Mouse (Mus musculus) neural tube, embryonic 12.5 days (tissue): ENCODE measurements at regions not wholly inside any gene's neighbourhood (a gene's known extent, or its start where the extent isn't known, plus 50 kb on each side); places are given as distances from the start of the nearest gene placed in this dataset.

ENCODE experiments used
- ATAC-seq: fragments of 200-750 bp; cut with Nextera tagmentation; 2 replicates; pipeline ENCODE4 v1.8.0; 2017; ENCODE audit warnings: low read depth, mild to moderate bottlenecking, moderate TSS enrichment, moderate library complexity; ENCODE audit not compliant: low FRiP score
- H3K27ac ChIP-seq: fragments of 300-500 bp; sonication (generic); 2 replicates; pipeline ENCODE4 v1.5.1; 2016
- H3K27me3 ChIP-seq: fragments of 300-500 bp; sonication (generic); replicated peaks from 2 replicates; pipeline ENCODE4 v1.6.1; 2016; ENCODE audit warnings: mild to moderate bottlenecking
- H3K36me3 ChIP-seq: fragments of 300-500 bp; sonication (generic); 2 replicates; pipeline ENCODE4 v1.6.1; 2016; ENCODE audit warnings: mild to moderate bottlenecking
- H3K4me1 ChIP-seq: fragments of 300-500 bp; sonication (generic); 2 replicates; pipeline ENCODE4 v1.6.1; 2016
- H3K4me2 ChIP-seq: fragments of 300-500 bp; sonication (generic); replicated peaks from 2 replicates; pipeline ENCODE4 v1.6.1; 2016; ENCODE audit warnings: mild to moderate bottlenecking
- H3K4me3 ChIP-seq: fragments of 300-500 bp; sonication (generic); 2 replicates; pipeline ENCODE4 v1.5.1; 2016
- H3K9ac ChIP-seq: fragments of 300-500 bp; sonication (generic); 2 replicates; pipeline ENCODE4 v1.6.1; 2016; ENCODE audit warnings: mild to moderate bottlenecking
- H3K9me3 ChIP-seq: fragments of 300-500 bp; sonication (generic); 2 replicates; pipeline ENCODE4 v1.6.1; 2016; ENCODE audit warnings: mild to moderate bottlenecking
- WGBS: fragments of 180-500 bp; shearing (Covaris S2); methylation state at CpG from one replicate; pipeline ENCODE4 v1.1.7; 2016; 5-methylcytosine and 5-hydroxymethylcytosine counted together

- Histone ChIP-seq H3K4me3 (peak overlapping the region; percentile 24), H3K27me3 (no peaks in the 10 kb centered on the region), H3K9me3 (no peaks in the 10 kb centered on the region), H3K4me2 (peak overlapping the region; percentile 67), H3K4me1 (peaks cover 5% of the 10 kb centered on the region; the same call in 1 of the 2 replicates), H3K27ac (no peak overlapping the region), H3K9ac (no peak overlapping the region), H3K36me3 (no peaks in the 10 kb centered on the region)
- 3% methylated on average over 19 of the region's 19 CpGs for WGBS
- ATAC-seq, result 0 out of 2 replicates have a peak, but pooled peaks have one; percentile 37
Observed at GRCm38 (mm10) chr2:57616525-57617225, 379.2 kb downstream of the Gpd2 start.

GRCm38 (mm10) chr2:57617258-57617657 lies 379.8 kb downstream of the Gpd2 start:
- H3K4me3 ChIP-seq, result no peak overlapping the region
- no peak for ATAC-seq
- no peak overlapping the region for H3K9ac ChIP-seq

DNA sequence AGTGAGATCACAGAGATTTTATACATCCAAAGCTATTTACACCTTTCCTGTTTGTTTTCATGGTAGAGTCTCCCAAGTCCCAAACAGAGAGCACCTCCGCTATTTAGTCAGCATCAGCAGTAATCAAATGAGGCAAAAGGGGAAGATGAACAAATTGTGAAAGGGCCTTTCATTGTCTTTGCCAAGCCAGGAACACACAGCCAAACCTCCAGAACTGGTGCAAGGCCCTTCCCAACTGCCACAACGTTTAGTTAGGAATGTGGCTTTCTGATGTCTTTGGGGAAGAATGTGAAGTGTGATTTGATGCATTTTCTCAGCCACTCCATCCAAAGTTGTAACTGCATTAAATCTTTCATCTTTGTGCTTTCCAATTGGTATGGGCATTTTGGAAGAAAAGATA lies 353.6 kb upstream of the Galnt5 start:
- Histone ChIP-seq H3K9me3 (no peaks in the 10 kb centered on the region), H3K9ac (no peak overlapping the region), H3K4me1 (no peaks in the 10 kb centered on the region), H3K4me2 (no peak overlapping the region), H3K4me3 (no peak overlapping the region), H3K27ac (no peak overlapping the region), H3K36me3 (no peaks in the 10 kb centered on the region), H3K27me3 (no peaks in the 10 kb centered on the region)
- WGBS, result 70% methylated on average over 2 of the region's 2 CpGs
- no peak for ATAC-seq

More at GRCm38 (mm10) chr2:57617258-57617657, 379.8 kb downstream of the Gpd2 start:
- H3K27me3 ChIP-seq, result no peaks in the 10 kb centered on the region
- H3K4me2 ChIP-seq, result peak overlapping the region; percentile 67
- WGBS, result 50% methylated on average over 2 of the region's 2 CpGs
- no peak overlapping the region for H3K27ac ChIP-seq
- peaks cover 5% of the 10 kb centered on the region; the same call in 1 of the 2 replicates for H3K4me1 ChIP-seq
- no peaks in the 10 kb centered on the region for H3K9me3 ChIP-seq
- H3K36me3 ChIP-seq, result no peaks in the 10 kb centered on the region

DNA sequence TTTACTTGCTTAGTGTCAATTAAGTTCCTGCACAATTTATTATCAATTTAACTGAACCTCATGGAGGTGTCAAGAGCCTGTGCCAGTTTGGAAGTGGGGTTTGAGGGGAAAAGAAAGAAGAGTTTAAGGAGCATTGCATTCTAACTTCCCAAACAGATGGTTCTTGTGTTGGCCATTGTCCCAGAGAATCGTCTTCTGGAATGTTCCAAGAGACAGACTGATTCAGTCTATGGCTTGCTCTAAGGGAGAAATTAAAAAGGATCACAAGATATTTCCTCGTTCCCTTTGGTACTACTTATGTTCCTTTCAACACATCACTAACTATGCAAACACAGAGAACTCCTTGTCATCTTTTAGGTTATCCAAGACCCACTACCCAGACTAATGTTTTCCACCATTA lies 353.1 kb upstream of the Galnt5 start:
- no peak overlapping the region for H3K9ac ChIP-seq
- H3K4me3 ChIP-seq, result no peak overlapping the region
- no peaks in the 10 kb centered on the region for H3K9me3 ChIP-seq
- no peaks in the 10 kb centered on the region for H3K36me3 ChIP-seq
- H3K27me3 ChIP-seq, result no peaks in the 10 kb centered on the region
- H3K4me1 ChIP-seq, result no peaks in the 10 kb centered on the region
- no peak overlapping the region for H3K4me2 ChIP-seq
- ATAC-seq, result no peak
- no peak overlapping the region for H3K27ac ChIP-seq
- WGBS, result 80% methylated on average over 2 of the region's 2 CpGs

DNA sequence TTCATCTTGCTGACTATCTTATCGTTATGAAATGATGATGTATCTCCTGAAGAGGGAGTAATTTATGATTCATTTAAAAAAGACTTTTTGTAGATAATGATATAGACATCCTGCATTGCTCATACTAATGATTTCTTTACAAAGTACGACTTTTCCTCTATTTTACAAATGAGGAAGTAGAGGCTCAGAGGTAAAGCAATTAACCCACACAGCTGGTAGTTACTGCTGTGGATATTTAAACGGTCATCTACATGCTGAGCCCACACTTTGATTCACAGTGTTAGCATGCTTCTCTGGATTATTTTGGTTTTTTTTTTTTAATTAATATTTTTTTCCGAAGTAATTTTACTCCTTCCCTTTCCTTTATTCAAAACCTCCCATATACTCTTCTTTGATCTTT lies 348.7 kb upstream of the Galnt5 start:
- ATAC-seq, result no peak
- H3K4me1 ChIP-seq, result no peaks in the 10 kb centered on the region
- H3K4me3 ChIP-seq, result no peak overlapping the region
- no peak overlapping the region for H3K27ac ChIP-seq
- no peak overlapping the region for H3K9ac ChIP-seq
- no peaks in the 10 kb centered on the region for H3K27me3 ChIP-seq
- no peaks in the 10 kb centered on the region for H3K9me3 ChIP-seq
- no peak overlapping the region for H3K4me2 ChIP-seq
- no peaks in the 10 kb centered on the region for H3K36me3 ChIP-seq
- WGBS, result 79% methylated on average over 4 of the region's 4 CpGs

GRCm38 (mm10) chr2:57657409-57657808 lies 340.3 kb upstream of the Galnt5 start:
- no peak overlapping the region for H3K4me3 ChIP-seq
- H3K9me3 ChIP-seq, result no peaks in the 10 kb centered on the region
- no peaks in the 10 kb centered on the region for H3K36me3 ChIP-seq
- H3K4me2 ChIP-seq, result no peak overlapping the region
- no peak overlapping the region for H3K27ac ChIP-seq
- no peak overlapping the region for H3K9ac ChIP-seq
- ATAC-seq, result no peak
- no peaks in the 10 kb centered on the region for H3K4me1 ChIP-seq
- WGBS, result 89% methylated on average over 4 of the region's 4 CpGs
- no peaks in the 10 kb centered on the region for H3K27me3 ChIP-seq

GRCm38 (mm10) chr2:57661838-57662237 lies 335.8 kb upstream of the Galnt5 start:
- ATAC-seq, result no peak
- Histone ChIP-seq H3K4me3 (no peak overlapping the region), H3K4me1 (no peaks in the 10 kb centered on the region), H3K4me2 (no peak overlapping the region), H3K27me3 (no peaks in the 10 kb centered on the region), H3K9ac (no peak overlapping the region), H3K27ac (no peak overlapping the region), H3K9me3 (no peaks in the 10 kb centered on the region), H3K36me3 (no peaks in the 10 kb centered on the region)
- 83% methylated on average over 1 of the region's 1 CpGs for WGBS

GRCm38 (mm10) chr2:57672007-57672643 lies 325.6 kb upstream of the Galnt5 start:
- H3K9me3 ChIP-seq, result no peaks in the 10 kb centered on the region
- WGBS, result 65% methylated on average over 3 of the region's 3 CpGs
- ATAC-seq, result no peak
- H3K9ac ChIP-seq, result no peak overlapping the region
- H3K4me1 ChIP-seq, result no peaks in the 10 kb centered on the region
- no peaks in the 10 kb centered on the region for H3K27me3 ChIP-seq
- no peak overlapping the region for H3K27ac ChIP-seq
- H3K4me2 ChIP-seq, result no peak overlapping the region
- H3K36me3 ChIP-seq, result no peaks in the 10 kb centered on the region
- no peak overlapping the region for H3K4me3 ChIP-seq

DNA sequence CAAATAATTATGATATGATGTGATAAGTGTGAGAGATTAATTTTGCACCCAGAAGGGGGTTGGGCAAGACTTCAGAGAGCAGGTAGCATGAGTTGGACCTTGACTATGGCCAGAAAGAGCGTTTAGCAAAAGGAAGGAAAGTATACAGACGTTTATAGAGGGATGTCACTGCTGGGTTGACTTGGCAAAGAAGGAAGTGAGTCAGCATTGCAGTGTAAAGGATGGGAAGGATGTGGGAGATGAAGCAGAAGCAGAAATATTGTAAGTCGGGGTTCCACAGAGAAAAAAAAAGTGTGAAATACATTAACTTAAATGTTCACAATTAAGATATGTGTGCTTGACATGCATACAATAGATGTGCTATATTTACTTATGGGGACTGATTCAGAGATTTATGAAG lies 307.8 kb upstream of the Galnt5 start:
- Histone ChIP-seq H3K9ac (no peak overlapping the region), H3K27ac (no peak overlapping the region), H3K36me3 (no peaks in the 10 kb centered on the region), H3K4me1 (no peaks in the 10 kb centered on the region), H3K4me3 (no peak overlapping the region), H3K27me3 (no peaks in the 10 kb centered on the region), H3K9me3 (no peaks in the 10 kb centered on the region), H3K4me2 (no peak overlapping the region)
- ATAC-seq, result no peak
- WGBS, result 84% methylated on average over 3 of the region's 3 CpGs

DNA sequence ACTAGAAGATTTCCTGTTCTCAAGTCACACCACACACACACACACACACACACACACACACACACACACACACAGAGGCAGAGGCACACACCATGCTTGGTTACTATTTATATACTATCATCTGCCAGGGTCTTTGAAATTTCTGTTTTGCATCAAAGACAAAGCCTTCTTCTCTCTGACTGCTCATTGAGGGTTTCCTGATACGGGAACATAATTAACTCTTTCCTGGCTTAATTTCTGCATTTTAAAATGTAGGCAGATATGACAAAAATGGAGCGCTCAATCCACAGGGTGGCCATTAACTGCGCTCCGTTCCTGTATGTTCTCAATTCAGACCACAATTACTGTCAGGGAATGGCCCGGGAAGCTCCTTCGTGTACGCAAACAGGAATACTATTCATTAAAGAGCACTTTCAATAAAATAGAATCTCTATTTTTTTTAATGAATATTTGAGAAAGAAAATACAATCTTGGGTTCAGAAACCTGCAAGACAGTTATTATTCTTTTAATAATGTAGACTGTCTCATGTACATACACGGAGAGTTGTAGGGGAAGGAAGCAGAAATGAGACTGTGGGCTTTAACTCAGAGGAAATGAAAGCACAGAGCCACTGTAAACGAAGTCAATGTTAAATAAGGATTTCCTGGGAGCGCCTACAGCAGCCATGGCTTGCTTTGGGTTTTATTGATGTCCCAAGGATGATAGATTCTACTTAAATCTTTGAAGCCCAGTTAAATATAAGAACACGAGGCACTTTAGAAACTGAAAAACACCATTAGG lies 300.5 kb upstream of the Galnt5 start:
- ATAC-seq, result no peak
- no peaks in the 10 kb centered on the region for H3K36me3 ChIP-seq
- no peak overlapping the region for H3K9ac ChIP-seq
- no peak overlapping the region for H3K4me2 ChIP-seq
- WGBS, result 48% methylated on average over 11 of the region's 11 CpGs
- no peaks in the 10 kb centered on the region for H3K9me3 ChIP-seq
- H3K27ac ChIP-seq, result no peak overlapping the region
- no peaks in the 10 kb centered on the region for H3K27me3 ChIP-seq
- no peak overlapping the region for H3K4me3 ChIP-seq
- H3K4me1 ChIP-seq, result no peaks in the 10 kb centered on the region; the same call in 1 of the 2 replicates

DNA sequence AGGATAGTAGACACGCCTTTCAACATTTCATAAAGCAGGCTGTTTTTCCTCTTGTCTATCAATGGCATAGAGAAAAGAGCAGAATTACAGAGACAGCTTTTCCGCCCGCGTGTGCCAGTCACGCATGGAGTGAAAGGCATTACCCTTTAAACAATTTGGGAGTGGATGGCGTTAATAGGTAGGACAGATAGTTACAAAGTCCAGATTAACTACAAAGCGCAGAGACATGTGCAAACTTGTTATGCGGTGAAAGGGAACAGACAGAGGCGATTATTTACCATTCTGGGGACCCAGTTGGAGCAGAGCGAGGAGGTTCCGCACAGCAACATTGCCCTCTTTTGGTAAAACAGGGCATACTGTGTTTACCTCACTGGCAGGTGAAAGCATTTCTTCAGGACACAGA lies 299.0 kb upstream of the Galnt5 start:
- no peak overlapping the region for H3K27ac ChIP-seq
- no peaks in the 10 kb centered on the region; the same call in 1 of the 2 replicates for H3K4me1 ChIP-seq
- no peaks in the 10 kb centered on the region for H3K27me3 ChIP-seq
- peak; percentile 83 for ATAC-seq
- no peaks in the 10 kb centered on the region for H3K36me3 ChIP-seq
- no peaks in the 10 kb centered on the region for H3K9me3 ChIP-seq
- H3K4me2 ChIP-seq, result peak overlapping the region; percentile 61
- H3K4me3 ChIP-seq, result peak overlapping the region; percentile 29
- H3K9ac ChIP-seq, result no peak overlapping the region
- WGBS, result 4% methylated on average over 11 of the region's 11 CpGs

GRCm38 (mm10) chr2:57699226-57699625 lies 298.5 kb upstream of the Galnt5 start:
- Histone ChIP-seq H3K4me1 (no peaks in the 10 kb centered on the region; the same call in 1 of the 2 replicates), H3K27ac (no peak overlapping the region), H3K4me3 (peak overlapping the region; percentile 29), H3K4me2 (peak overlapping the region; percentile 61), H3K27me3 (no peaks in the 10 kb centered on the region), H3K36me3 (no peaks in the 10 kb centered on the region), H3K9ac (no peak overlapping the region), H3K9me3 (no peaks in the 10 kb centered on the region)
- peak; percentile 70 for ATAC-seq
- 13% methylated on average over 4 of the region's 4 CpGs for WGBS
